Mouse (Mus musculus): ENCODE measurements around the gene Ubxn2a.
"Not testable (repeated sequence)": the region's sequence is repeated elsewhere in the genome, so short reads cannot be mapped to it uniquely, and the experiment has no call there.

DNA sequence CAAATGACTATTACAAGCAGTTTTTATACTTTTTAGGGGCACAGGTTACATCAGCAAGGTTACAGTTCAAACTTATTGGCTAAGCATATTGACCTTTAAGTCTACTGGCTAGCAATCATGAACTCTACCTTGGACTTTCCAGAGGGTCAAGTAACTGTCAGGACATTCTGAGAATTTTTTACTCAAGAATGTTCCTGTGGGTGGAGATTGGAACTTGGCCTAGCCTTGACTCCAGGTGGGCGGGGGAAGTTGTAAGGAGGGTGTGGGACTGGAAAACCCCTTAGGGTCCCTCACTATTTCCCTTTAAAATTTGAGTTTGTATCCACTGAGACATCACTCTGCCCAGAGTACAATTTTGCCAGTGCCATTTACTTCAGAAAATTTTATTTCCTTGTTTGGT, 3.0 kb upstream of the Ubxn2a start:
- not testable (repeated sequence) for TF ChIP-seq GATA1, TAL1 (IDR thresholded peaks at IDR 0.05; ENCODE audit: low read length)
